Mouse (Mus musculus): ENCODE results near the gene Gm44965.

DNA sequence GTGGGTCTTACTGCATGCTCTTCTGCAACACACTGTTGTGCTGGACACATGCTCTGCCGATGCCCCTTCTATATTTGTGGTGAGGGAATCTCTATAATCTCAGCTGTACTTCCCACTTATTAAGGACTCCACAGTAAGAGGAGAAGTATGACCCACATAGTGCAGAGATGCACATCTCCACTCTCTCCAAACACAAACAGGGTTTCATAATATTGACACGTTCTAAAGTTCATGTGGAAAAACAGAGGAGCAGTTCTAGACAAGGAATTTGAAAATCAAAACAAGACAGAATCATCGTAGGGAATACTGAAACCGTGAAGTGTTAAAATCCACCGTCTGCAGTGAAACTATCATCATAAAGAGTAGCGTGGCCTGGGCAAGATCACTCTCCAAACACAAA is 1.9 kb upstream of the Gm44965 start:
- TF ChIP-seq CTCF (IDR thresholded peaks at IDR 0.05; ENCODE audit: control insufficient read depth, insufficient read depth, insufficient read length) (no peak), USF1 (IDR thresholded peaks at IDR 0.05; ENCODE audit: low read depth) (no peak)

Data from C2C12 (cell line).